Mouse (Mus musculus) activated CD4-positive, CD25-positive, alpha-beta regulatory T cell, adult 4 months (primary cell): ENCODE measurements around the gene Fxyd1. TPM values are rescaled to one million over a fixed set of nuclear protein-coding genes. Genes with fewer than 3 reads are reported as not detected.

ENCODE experiments used
- ATAC-seq: one replicate; pipeline ENCODE4 v1.8.0; 2017
- polyA plus RNA-seq, 2 experiments: library from polyadenylated mRNA; unstranded; fragments of 100-300 nt; shearing (Covaris generic); gene quantifications; one replicate each; pipeline ENCODE4 v1.2.1; 2017

Fxyd1 gene
- polyA plus RNA-seq, 2 experiments from 2014 or later: not detected

DNA sequence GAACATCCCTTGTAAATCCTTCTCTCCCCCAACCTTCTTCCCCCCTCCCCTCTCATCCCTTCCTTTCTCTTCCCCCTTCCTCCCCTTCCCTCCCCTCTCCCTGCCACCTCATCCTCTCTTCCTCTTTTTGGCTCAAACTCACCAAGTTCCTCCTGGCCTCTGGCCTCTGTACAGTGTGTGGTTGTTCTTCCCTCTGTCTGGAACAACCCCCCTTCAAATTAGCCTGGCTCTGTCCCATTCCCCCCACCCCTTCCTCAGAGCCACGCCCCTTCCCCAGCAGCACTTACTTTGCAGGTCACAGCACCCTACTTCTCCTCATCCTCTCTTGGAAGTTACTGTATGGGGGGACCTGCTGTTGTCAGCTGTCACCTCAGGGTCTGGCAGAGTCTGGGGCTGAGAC lies 48.8 kb downstream of the Fxyd1 start:
- no peak for ATAC-seq

- no peak for ATAC-seq
These were observed 49.2 kb downstream of the Fxyd1 start for GRCm38 (mm10) chr7:31007775-31008174.

DNA sequence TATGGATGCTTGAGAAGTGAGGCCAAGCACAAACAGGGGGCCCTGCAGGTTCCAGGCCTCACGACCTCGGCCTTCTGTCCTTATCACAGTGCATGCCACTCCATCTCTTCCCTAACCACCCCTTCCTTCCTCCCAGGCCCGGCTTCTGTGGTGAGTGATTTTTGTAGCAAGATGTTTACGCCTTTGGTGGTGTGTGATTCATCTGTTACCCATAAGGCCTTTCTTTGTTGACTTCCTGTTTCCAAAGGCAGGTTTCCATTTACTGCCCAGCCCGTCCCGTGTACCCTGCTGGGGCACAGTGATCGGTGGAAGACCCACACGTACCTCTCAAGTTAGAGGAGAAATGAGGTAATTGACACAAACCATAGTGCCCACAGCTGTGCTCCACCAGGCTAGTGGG lies 54.3 kb downstream of the Fxyd1 start:
- ATAC-seq: peak; percentile 86

Other genes starting within 250 kb of the Fxyd1 start
- under 1 TPM; 0.22 to 0.68 TPM for gene Ffar2, start 233.4 kb downstream of the Fxyd1 start, polyA plus RNA-seq
- not detected for gene Ffar3, start 201.0 kb downstream of the Fxyd1 start, polyA plus RNA-seq
- gene Ffar1, start 195.6 kb downstream of the Fxyd1 start, polyA plus RNA-seq: under 1 TPM; 0.19 to 0.28 TPM
- 1 to 10 TPM; 4.5 to 9.3 TPM for gene Cd22, start 176.9 kb downstream of the Fxyd1 start, polyA plus RNA-seq
- not detected for gene Mag, start 142.3 kb downstream of the Fxyd1 start, polyA plus RNA-seq
- gene Hamp2, start 132.5 kb downstream of the Fxyd1 start, polyA plus RNA-seq: not detected
- gene Hamp, start 113.2 kb downstream of the Fxyd1 start, polyA plus RNA-seq: not detected
- gene Usf2, start 100.4 kb downstream of the Fxyd1 start, polyA plus RNA-seq: 10 to 100 TPM; 11.9 to 14.2 TPM
- gene Lsr, start 83.7 kb downstream of the Fxyd1 start, polyA plus RNA-seq: 1 to 10 TPM; 1.6 to 2.6 TPM
- under 1 TPM; 0.55 to 0.86 TPM for gene Fam187b, start 83.4 kb downstream of the Fxyd1 start, polyA plus RNA-seq
- 1,000 to 10,000 TPM; 2,132 to 2,220 TPM for gene Fxyd5, start 14.7 kb downstream of the Fxyd1 start, polyA plus RNA-seq
- gene Fxyd7, start 5.7 kb downstream of the Fxyd1 start, polyA plus RNA-seq: not detected
- gene Lgi4, start 2.1 kb upstream of the Fxyd1 start, polyA plus RNA-seq: under 1 TPM in 1 of 2 experiments, not detected in 1; 0.19 TPM
- not detected for gene Fxyd3, start 19.5 kb upstream of the Fxyd1 start, polyA plus RNA-seq
- gene Hpn, start 58.1 kb upstream of the Fxyd1 start, polyA plus RNA-seq: 1 to 10 TPM; 4.3 to 5.6 TPM
- gene Scn1b, start 69.8 kb upstream of the Fxyd1 start, polyA plus RNA-seq: not detected
- 100 to 1,000 TPM in 1 of 2 experiments, 10 to 100 TPM in 1; 81.1 to 115 TPM for gene Gramd1a, start 98.7 kb upstream of the Fxyd1 start, polyA plus RNA-seq
- not detected for gene Scgb2b2, start 233.3 kb upstream of the Fxyd1 start, polyA plus RNA-seq
- under 1 TPM in 1 of 2 experiments, not detected in 1; 0.86 TPM for gene Scgb1b2, start 234.6 kb upstream of the Fxyd1 start, polyA plus RNA-seq